Mouse (Mus musculus) MN1 (cell line): ENCODE measurements around the gene Gria1.

Source experiments
- DNase-seq: peaks from one replicate; pipeline ENCODE4 v3.0.0-alpha.2; 2016; ENCODE audit warnings: low spot score

Gria1 gene

DNA sequence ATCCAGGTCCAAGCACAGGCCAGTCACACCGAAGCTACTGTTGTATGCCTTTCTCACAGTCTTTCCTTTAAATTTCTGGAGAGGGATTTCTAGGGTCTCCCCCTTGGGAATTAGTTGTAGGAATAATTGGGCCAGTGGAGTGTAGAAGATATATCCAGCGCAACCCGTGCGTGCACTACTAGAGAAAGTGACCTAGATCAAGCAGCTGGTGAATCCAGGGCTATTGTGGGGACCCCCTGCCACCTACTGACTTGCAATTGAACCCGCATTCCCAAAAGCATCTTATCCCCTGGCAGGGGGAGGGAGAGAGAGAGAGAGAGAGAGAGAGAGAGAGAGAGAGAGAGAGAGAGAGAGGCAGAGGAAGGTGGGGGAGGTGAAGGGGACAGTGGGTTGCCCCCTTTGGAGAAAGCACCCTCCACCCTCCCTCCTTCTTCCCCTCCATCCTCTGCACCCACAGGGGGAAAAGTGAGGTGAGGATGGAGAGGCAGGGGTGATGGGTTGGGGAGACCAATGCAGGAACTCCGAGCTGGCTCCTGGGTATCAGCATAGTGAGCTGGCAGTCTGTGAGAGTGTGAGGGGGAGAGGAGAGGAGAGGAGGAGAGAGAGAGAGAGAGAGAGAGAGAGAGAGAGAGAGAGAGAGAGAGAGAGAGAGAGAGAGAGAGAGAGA, at the start of gene Gria1:
Gene Gria1, plus strand, starts transcription at position 364 of the 667 bp plus-strand sequence.
- DNase-seq, result no peak

DNA sequence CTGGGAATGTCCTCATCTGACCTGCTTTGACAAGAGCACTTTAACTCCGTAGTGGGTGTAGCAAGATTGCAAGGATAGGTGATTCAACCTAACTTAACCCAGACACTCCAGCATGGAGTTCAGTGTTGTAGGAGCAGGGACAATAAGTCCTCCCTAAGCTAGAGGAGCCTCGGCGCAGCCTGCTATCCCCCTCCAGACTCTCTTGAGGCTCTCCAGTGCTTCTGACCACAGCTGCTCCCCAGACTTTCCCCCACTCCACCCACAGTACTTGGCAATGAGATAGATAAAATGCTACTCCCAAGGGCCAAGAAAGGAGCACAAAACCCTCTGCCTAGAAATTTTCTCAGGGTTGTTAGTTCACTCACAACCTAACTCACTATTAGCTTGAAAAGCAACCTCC, 49.4 kb upstream of the Gria1 start:
- DNase-seq, result no peak

DNA sequence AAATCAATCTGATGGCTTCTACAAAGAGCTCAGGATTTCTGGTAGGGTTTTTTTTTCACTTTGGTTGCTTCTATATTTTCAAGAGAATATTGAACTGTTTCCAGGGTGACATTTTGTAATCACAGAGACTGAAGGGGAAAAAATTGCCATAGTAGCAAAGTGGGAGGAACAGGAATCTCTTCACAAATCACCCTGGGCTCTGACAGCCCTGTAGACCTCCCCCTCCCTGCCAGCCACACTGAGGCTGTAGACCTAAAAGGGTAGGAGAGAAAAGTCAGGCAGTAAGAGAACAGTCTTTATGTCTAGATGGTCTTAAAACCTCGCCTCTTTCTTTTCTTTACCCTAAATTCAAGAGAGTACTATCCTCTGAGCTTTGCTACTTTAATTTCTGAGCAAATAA, 38.4 kb upstream of the Gria1 start:
- DNase-seq, result no peak

DNA sequence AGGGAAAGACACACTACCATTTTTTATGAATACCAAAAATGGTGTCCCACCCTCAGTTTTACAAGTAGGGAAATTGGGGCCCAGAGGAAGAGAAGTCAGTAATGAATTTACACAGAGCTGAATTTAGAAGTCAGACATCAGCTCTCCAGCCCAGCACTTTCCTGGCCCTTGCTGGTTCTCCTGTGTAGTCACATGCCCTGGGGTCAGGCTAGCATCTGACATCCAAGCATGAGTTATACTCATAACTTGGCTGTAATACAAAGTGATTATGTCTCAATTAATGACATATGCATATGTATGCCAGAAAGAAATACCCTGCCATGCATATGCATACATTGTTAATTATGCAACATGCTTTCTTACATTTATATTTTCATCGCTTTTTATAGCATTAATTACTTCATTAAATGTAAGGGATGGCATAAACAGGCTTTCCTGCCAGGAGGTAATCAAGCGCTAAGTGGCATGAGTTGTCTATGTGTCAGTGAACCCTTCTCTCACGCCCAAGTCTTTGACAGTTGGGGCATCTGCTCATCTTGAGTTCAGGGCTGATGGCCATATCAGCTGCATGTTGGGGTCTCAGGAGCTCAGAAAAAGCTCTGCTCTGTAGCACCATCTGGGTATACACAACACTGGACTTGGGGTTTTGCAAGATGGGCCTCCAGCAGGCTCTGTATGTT, 26.7 kb upstream of the Gria1 start:
- DNase-seq, result no peak

DNA sequence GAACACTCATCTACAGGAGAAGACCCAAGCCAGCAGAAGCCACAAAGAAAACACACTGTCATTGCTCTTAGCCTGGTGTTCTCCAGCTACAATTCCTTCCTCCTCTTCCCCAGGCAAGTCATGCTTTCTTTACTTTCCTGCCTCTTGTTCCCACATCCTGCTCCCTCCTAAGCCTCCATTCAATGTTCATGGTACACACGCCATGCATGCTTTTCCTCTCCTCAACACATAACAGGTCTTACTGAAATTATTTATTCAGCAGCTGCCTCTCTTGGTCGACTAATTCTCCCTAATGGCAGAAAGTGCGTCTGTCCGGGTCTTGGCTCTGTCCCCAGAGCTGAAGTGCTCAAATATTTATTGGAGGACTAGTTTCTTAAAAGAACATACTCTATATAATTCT, 25.7 kb upstream of the Gria1 start:
- no peak for DNase-seq

DNA sequence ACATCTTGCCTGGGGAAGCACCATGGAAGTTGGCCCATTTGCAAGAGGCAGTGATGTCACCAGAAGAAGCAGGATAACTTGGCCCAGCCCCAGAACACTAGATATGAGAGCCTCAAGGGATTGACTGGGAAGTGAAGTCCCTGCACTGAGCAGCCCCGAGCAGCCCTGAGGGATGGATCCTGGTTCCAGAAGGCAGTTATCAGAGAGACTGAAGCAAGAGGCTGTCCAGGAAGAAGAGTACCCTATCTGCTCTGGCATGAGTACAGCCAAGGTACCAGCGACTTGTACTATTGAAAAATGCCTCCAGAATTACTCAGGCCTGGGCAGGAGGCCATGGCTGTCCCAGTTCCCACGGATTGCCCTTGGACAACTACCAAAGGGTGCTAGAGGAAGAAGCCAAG, 11.6 kb upstream of the Gria1 start:
- no peak for DNase-seq

DNA sequence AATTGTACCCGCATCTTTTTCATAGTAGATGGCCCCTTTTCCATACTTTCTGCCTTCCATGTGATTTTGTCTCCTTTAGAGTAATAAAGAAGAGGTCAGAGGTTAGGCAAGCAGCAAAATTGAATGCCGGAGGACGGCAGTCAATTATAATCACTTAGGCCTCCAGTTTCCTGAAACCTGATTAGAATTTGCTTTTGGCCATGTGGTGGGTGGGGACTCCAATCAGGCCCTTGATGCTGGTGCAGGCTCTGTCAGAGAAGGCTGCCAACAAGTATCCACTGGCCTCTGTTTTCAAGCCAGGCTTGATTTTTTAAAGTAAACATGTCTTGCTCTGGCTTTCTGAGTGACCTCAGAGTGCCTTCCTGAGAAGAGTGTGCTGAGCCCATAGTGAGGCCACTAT, 6.6 kb upstream of the Gria1 start:
- no peak for DNase-seq

DNA sequence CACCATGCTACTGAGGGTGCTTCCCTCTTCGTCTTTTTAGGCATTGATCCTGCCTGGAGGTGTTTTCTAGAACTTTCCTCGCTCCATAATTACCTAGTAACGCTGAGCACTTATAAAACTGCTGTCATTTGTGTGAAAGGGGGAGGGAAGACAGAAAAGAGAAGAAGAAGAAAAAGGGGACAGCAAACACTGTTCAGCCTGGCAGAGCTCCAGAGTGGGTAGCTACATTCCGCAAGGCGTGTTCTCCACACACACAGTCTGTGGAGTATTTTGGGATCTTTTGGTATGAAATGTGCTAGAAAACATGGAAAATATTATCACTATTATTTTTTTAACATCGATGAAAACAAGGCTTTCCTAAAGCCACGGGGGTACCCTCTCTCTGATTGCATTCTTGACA, 5.8 kb upstream of the Gria1 start:
- DNase-seq, result no peak

DNA sequence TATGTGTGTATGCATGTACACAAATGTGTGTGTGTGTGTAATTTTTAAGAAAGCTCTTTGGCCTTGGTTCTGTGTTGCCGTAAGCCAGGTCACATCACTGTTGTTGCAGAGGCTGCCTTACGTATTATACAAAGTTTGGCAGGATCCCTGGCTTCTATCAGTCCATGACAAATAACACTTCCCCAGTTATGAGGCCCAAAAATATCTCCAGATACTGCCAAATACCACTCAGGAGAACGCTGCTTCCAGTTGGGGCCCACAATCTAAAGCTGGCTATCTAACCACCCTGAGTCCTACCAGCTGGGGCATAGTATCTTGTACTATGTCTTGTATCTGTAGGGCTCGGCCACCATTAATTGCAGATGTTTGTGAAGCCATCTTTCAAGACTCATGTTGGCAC, 3.4 kb upstream of the Gria1 start:
- DNase-seq, result no peak

DNA sequence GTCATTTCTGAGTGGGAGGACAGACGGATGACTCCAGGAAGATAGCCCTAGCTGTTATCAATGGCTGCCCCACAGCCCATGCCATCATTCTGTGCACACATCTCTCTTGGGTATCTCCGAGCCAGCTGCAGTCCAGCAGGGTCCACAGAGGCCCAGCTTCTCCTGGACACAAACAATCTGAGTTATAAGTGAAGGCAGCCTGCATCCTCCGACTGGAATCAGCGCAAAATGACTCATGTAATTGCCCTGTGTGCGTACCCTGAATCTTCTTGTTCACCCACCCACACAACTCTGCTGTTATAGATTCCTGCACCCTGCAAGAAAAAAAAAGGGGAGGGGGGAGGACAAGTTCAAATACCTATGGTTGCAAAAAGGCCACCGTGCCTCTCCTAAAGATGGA, 576 bp upstream of the Gria1 start:
- no peak for DNase-seq

DNA sequence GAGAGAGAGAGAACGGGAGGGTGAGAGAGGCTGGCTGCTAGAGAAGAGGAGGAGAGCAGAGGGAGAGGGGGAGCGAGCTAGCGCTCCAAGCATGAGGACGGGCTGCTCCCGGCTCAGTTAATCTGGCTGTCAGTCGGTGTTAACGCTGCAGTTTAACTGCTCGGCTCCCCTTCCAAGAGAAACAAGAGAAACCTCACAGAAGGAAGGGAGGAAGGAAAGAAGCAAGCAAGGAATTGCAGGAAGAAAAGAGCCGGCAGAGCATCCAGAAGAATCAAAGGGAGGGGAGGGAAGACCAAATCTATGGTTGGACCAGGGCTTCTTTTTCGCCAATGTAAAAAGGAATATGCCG, 478 bp downstream of the Gria1 start:
- no peak for DNase-seq

DNA sequence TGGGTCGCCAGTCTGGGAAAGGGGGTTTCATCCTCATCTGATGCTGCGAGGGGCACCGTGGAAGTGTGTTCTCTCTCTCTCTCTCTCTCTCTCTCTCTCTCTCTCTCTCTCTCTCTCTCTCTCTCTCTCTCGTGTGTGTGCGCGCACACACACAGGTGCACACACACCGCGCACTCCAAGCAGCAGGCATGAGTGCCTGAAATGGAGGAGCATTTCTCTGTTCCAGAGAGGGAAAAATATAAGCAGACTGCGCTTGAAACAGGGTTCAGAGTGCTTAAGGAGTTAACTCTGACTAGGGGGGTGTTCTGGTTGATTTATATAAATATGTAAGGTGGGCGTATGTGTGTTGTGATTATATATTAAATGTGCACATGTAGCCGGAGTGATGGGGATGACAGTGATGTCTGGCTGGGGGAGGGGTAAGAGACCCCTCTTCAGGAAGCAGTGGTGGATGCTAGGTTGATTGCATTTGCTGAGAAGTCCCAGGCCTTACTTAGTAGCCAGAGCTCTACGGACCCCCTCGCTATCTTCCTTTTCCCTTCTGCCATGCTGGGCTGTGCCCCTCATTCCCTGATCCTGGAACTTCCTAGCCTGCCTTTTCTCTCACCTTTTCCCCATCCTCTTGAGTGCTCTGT, 1.2 kb downstream of the Gria1 start:
- no peak for DNase-seq

DNA sequence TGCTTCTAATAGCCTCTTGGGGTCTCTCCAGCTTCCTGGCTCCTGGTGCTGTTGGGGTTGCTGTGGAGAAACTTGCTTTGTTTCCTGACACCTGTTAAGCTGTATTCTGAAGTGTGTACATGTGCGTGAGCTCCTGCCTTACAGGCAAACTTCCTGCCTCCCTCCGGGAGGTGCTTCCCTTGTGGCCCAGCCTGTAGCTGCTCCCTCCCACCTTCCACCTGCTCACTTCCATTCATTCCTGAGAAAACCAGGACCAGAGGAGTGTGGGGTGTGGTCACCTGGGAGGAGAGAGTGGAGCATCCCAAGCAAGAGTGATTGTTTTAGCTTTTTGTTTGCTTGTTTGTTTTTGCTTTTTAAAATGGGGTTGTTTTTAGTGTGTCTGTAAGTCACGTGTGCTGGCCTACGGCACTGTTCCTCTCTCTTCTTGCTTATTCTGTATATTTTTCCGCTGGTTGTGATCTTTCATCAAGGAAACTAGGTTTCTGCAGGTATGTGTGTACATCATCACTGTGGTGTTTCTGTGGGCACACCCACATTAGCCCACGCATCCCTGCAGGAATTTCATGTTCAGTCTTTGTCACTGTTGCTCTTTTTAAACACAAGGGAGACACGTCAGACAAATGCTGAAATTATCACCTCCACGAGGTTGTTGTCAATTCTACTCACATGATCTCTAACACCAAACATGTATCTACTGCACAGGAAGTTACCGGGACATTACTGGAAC, 2.4 kb downstream of the Gria1 start:
- no peak for DNase-seq

DNA sequence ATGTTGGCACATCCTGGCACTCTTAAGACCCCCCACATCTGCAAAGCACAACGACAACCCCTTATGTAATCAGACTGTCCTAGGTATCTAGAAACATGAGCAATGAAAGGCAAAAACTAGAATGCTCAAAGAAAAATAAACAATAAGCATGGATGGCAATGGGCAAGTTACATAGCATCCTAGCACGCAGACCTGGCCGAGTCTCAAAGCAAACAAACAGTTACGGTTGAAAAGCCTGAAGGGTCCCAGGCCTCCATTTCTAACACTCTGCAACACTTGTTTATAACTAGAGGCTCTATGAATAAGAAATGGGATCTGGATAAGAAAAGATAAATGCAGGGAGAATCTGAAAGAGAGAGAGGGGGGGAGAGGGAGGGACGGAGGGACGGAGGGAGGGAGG, 3.2 kb downstream of the Gria1 start:
- DNase-seq, result no peak

DNA sequence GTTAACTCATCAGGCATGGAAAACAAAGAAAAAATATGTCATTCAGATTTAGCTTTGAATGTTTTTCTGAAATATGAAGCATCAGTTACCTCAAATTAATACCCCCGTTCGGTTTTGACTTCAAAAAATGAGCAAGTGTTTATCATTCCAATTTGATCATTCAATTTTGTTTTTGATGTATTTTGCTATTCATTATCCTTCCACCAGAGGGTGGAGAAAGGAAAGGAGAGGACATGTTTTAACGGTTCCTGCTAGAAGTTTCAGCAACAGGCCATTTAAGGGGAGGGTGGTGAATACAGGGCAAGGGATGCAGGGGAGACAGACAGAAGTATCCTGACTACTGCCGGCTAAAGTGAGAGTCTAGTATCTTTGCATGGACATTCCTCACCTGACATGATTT, 7.3 kb downstream of the Gria1 start:
- DNase-seq, result no peak

DNA sequence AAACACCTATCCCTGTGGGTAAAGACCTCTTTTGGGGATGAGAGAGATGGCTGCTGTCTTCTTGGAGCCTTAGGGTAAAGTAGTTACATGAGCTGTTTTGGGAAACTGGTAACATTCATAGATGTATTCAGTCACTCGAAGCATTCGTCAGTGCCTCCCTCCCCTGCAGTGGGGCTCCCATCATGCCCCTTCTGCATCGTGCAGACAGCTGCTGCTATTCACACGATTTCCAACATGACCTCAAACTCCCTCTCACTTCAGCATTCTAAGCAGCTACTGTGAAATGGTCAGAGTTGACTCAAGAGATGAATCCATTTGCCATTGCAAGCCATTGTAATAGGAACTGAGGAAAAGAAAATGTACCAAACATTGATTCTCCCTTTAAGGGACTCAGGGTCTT, 11.2 kb downstream of the Gria1 start:
- DNase-seq, result no peak

DNA sequence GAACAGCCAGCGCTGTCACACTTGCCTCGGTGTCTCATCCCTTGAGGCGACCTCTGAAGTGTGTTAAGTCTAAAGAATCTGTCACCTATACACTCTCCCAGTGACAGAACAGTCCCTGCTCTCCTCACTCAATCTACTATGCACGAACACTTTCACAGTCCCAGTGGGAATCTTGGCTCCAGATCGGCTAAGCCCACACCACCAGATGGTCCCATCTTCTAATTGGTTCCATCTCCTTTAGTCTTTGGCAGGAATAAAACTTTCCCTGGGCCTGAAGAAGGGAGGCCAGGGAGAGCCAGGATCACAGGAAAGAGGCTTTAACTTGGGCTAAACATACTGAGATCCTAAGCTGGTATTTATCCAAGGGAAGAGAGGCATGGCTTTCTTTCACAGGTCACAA, 19.3 kb downstream of the Gria1 start:
- no peak for DNase-seq

DNA sequence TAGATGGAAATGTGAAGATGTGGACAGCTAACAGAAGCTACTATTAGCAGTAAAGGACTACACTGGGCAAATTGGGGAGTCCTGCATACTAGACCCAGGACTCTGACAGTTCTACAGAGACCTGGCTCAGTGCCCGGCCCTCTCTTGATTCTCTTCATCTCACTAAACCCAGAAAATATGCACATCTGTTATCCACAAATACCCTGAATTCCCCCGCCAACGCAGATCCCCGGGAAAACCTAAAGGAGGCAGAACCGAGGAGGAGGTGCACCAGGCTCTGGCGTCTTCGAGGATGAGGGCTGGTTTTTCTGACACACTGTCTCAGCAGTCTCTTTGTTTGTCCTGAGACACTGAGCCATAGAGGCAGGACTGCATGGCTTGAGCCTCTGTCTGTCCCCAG, 27.6 kb downstream of the Gria1 start:
- DNase-seq, result no peak

DNA sequence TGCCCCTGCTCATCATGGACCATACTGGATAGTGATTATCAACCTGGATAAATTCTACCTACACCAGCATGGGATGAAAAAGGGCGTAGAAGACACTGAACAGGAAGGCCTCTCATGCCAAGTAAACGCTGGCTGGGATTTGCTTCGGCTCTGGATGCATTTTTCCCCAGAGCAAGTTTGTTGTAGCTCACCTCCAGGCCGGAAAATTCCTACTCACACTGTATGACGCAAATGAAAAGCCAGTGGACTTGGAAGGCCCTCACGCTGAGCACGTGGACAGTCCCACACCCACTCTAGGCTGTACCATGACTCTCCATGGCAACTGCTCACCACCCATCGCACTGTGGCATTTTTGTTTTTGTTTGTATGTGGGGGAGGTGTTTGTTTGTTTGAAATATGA, 28.1 kb downstream of the Gria1 start:
- no peak for DNase-seq

DNA sequence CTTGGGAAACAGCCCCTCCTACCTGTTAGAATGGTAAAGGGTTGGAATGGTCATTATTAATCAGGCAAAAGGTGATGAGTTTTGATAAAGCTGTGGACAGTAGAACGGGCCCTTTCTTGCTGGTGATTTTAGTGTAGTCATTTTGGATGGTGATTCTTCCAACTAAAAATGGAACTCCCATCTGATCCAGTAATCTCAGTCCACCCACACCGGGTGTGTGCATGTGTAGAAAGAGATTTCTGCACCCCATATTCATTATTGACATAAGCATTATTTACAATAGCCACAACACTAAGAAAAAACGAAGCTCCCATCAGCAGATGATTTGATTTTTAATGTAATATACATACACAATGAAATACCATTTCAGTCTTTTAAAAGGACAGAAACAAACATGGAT, 30.9 kb downstream of the Gria1 start:
- DNase-seq, result no peak

DNA sequence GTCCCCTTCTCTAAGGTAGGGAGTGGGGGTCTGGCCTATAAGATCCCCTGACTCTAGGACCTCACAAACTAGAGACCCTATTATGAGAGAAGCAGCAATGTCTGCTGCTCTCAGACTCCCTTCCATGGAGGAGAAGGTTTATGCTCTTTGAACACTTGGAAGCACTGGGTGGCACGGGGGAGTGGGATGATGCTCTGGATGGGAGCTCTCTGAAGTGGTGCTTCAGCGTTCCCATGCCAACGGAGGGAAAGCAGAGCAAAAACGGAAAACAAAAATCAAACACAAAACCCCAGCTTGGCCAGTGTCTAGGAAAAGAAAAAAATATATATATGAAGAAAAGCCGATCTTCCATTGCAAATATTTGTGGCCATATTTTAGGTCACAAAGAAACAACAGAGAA, 33.0 kb downstream of the Gria1 start:
- DNase-seq, result no peak

DNA sequence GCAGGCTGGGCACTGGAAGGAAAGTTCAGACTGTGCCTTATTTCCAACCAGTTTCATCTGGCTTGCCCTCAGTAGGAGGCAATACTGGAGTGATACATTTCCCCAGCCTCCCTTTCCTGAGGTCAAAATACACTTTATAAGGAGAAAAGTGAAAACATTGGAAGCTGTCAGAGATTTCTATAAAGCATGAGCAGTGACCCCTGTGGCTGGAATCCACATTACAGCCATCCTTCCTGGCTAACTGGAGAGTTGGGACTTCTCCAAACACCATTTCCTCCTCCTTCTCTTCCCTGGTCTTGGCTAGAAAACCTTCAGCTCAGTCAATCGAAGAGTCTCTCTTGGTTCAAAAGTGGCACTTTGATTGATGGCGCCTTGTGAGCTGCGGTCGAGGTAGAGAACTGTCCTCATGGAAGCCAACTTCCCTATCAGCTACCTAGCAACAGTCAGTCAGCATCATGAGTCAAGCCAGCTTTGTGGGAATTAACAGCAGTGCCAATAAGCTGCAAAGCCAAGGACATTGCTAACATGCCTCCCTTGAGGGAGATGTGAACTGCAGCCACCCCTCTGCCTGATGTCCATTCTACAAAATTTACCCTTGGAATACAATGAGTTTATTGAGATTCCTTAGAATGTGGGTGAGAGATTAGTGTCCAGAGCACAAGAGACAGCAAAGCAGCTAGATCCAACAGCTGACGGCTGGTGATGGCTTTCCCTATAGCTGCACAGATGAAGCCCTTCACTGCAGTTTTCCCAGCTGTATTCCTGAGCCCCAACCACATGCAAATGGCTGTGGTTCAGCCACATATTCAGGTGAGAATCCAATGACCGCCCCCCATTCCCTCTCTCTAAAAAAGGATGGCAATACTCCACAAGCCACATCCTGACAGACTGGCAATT, 40.7 kb downstream of the Gria1 start:
- no peak for DNase-seq
